7 mouse cellular contexts compared by ENCODE assay signal in genomic region chr13:48800850-48801546, GRCm38 (mm10).
A peak's percentile ranks its signal among the peaks of the same experiment; 100 is the strongest.
DNase-seq lines count a peak whose midpoint lies in the region; ATAC-seq and TF ChIP-seq lines count a peak whose summit lies in the region.

No protein-coding gene starts in this region.

- H3K27ac ChIP-seq in cerebellum, adult 2 months (ENCODE audit: insufficient read depth, low read length) = no peak overlapping the region
- no peak overlapping the region for H3K27ac ChIP-seq in forebrain, postnatal 0 days (ENCODE audit: low read depth, low read length)
- H3K27ac ChIP-seq in hindbrain, postnatal 0 days = no peak overlapping the region
- no peak overlapping the region for H3K27ac ChIP-seq in limb, embryonic 10.5 days
- H3K27ac ChIP-seq in midbrain, embryonic 14.5 days (replicated peaks; ENCODE audit: low read depth, low read length) = no peak overlapping the region

- H3K27me3 ChIP-seq in cerebellum, adult 2 months (ENCODE audit: control insufficient read depth, insufficient read depth, low read length) = no peaks in the 10 kb centered on the region
- no peaks in the 10 kb centered on the region for H3K27me3 ChIP-seq in forebrain, postnatal 0 days (ENCODE audit: insufficient read depth, low read length)
- H3K27me3 ChIP-seq in hindbrain, postnatal 0 days (ENCODE audit: insufficient read depth, low read length) = no peaks in the 10 kb centered on the region
- H3K27me3 ChIP-seq in limb, embryonic 10.5 days (ENCODE audit: low read depth, poor library complexity, severe bottlenecking) = peaks cover 6% of the 10 kb centered on the region; the same call in 1 of the 2 replicates
- H3K27me3 ChIP-seq in midbrain, embryonic 14.5 days (ENCODE audit: control insufficient read depth, insufficient read depth, low read length) = no peaks in the 10 kb centered on the region
- no peaks in the 10 kb centered on the region for H3K27me3 ChIP-seq in splenic B cell, adult 2 months (ENCODE audit: control insufficient read depth, insufficient read depth, low read length, poor library complexity, severe bottlenecking)

- TF ChIP-seq CTCF in cerebellum, adult 2 months (IDR thresholded peaks at IDR 0.05; ENCODE audit: borderline replicate concordance, insufficient read depth, low read depth, low read length) = peak; percentile 84
- peak; percentile 96 for TF ChIP-seq CTCF in forebrain, postnatal 0 days (IDR thresholded peaks at IDR 0.05; ENCODE audit: low read depth)
- peak; percentile 96 for TF ChIP-seq CTCF in hindbrain, postnatal 0 days (IDR thresholded peaks at IDR 0.05; ENCODE audit: low read depth)

- H3K4me2 ChIP-seq in forebrain, postnatal 0 days (ENCODE audit: low read depth) = no peak overlapping the region
- H3K4me2 ChIP-seq in hindbrain, postnatal 0 days (ENCODE audit: low read depth, low read length) = no peak overlapping the region
- no peak overlapping the region for H3K4me2 ChIP-seq in midbrain, embryonic 14.5 days (ENCODE audit: low read length)

- 52% methylated on average over 11 of the region's 11 CpGs for WGBS in cerebellum, adult 2 months
- 34% methylated on average over 11 of the region's 11 CpGs for WGBS in forebrain, postnatal 0 days
- WGBS in hindbrain, postnatal 0 days = 37% methylated on average over 11 of the region's 11 CpGs
- 24% methylated on average over 11 of the region's 11 CpGs for WGBS in limb, embryonic 10.5 days
- WGBS in midbrain, embryonic 14.5 days = 25% methylated on average over 11 of the region's 11 CpGs

- TF ChIP-seq POLR2A in cerebellum, adult 2 months (IDR thresholded peaks at IDR 0.05; ENCODE audit: borderline replicate concordance, insufficient read depth, low read length) = no peak

- H3K36me3 ChIP-seq in forebrain, postnatal 0 days (ENCODE audit: insufficient read depth) = peaks cover 37% of the 10 kb centered on the region
- peaks cover 23% of the 10 kb centered on the region; the same call in 1 of the 2 replicates for H3K36me3 ChIP-seq in hindbrain, postnatal 0 days (ENCODE audit: insufficient read depth, low read length)
- peaks cover 47% of the 10 kb centered on the region for H3K36me3 ChIP-seq in limb, embryonic 10.5 days
- H3K36me3 ChIP-seq in midbrain, embryonic 14.5 days (ENCODE audit: control insufficient read depth, insufficient read depth, low read length) = peaks cover 42% of the 10 kb centered on the region
- peaks cover 3% of the 10 kb centered on the region; the same call in 1 of the 2 replicates for H3K36me3 ChIP-seq in splenic B cell, adult 2 months (ENCODE audit: control insufficient read depth, insufficient read depth, low read length, poor library complexity, severe bottlenecking)

- ATAC-seq in forebrain, postnatal 0 days = peak; percentile 84
- ATAC-seq in hindbrain, postnatal 0 days = peak; percentile 65
- peak; percentile 72 for ATAC-seq in midbrain, embryonic 14.5 days (ENCODE audit: low FRiP score, low TSS enrichment)

- peaks cover 12% of the 10 kb centered on the region for H3K4me1 ChIP-seq in cerebellum, adult 2 months (ENCODE audit: control insufficient read depth, insufficient read depth, low read length)
- H3K4me1 ChIP-seq in forebrain, postnatal 0 days (ENCODE audit: insufficient read depth) = no peaks in the 10 kb centered on the region
- no peaks in the 10 kb centered on the region for H3K4me1 ChIP-seq in hindbrain, postnatal 0 days (ENCODE audit: insufficient read depth, low read length)
- peaks cover 20% of the 10 kb centered on the region for H3K4me1 ChIP-seq in limb, embryonic 10.5 days
- H3K4me1 ChIP-seq in midbrain, embryonic 14.5 days (ENCODE audit: control insufficient read depth, insufficient read depth, low read length) = no peaks in the 10 kb centered on the region

- no peak overlapping the region for H3K9ac ChIP-seq in forebrain, postnatal 0 days
- no peak overlapping the region for H3K9ac ChIP-seq in hindbrain, postnatal 0 days (replicated peaks; ENCODE audit: low read length)
- H3K9ac ChIP-seq in midbrain, embryonic 14.5 days (replicated peaks; ENCODE audit: low read length) = no peak overlapping the region

- H3K9me3 ChIP-seq in forebrain, postnatal 0 days (ENCODE audit: low read length) = no peaks in the 10 kb centered on the region
- H3K9me3 ChIP-seq in hindbrain, postnatal 0 days (ENCODE audit: low read length) = no peaks in the 10 kb centered on the region
- H3K9me3 ChIP-seq in limb, embryonic 10.5 days (replicated peaks) = no peaks in the 10 kb centered on the region
- no peaks in the 10 kb centered on the region for H3K9me3 ChIP-seq in midbrain, embryonic 14.5 days (ENCODE audit: control insufficient read depth, low read length)

- peak; percentile 46 for DNase-seq in T-cell, adult 2 months (ENCODE audit: low spot score)
- peak; percentile 45 to 66 for DNase-seq in cerebellum, adult 2 months
- DNase-seq in forebrain, postnatal 0 days = peak; percentile 83
- DNase-seq in hindbrain, postnatal 0 days (ENCODE audit: low spot score) = peak; percentile 79
- DNase-seq in limb, embryonic 10.5 days (ENCODE audit: low spot score) = peak; percentile 89
- DNase-seq in midbrain, embryonic 14.5 days = peak; percentile 88
- DNase-seq in splenic B cell, adult 2 months (ENCODE audit: low read depth, low spot score) = peak; percentile 63

- H3K4me3 ChIP-seq in cerebellum, adult 2 months (replicated peaks; ENCODE audit: insufficient read depth, low read depth, low read length) = no peak overlapping the region
- no peak overlapping the region for H3K4me3 ChIP-seq in forebrain, postnatal 0 days (ENCODE audit: low read depth, low read length)
- H3K4me3 ChIP-seq in hindbrain, postnatal 0 days (ENCODE audit: low read length) = no peak overlapping the region
- H3K4me3 ChIP-seq in limb, embryonic 10.5 days = no peak overlapping the region
- no peak overlapping the region for H3K4me3 ChIP-seq in midbrain, embryonic 14.5 days (replicated peaks; ENCODE audit: low read depth, low read length)
